Mouse (Mus musculus) myocyte (in vitro differentiated cells): ENCODE measurements around the gene Cuedc2. TPM values are rescaled to one million over a fixed set of nuclear protein-coding genes. Genes with fewer than 3 reads are reported as not detected.

Source experiments
- H3K27me3 ChIP-seq: one replicate; pipeline ENCODE4 v1.6.1; 2011; ENCODE audit not compliant: control insufficient read depth, insufficient read depth, insufficient read length
- H3K36me3 ChIP-seq: one replicate; pipeline ENCODE4 v1.6.1; 2011; ENCODE audit not compliant: control insufficient read depth, insufficient read depth
- H3K4me2 ChIP-seq: one replicate; pipeline ENCODE4 v1.6.1; 2011; ENCODE audit warnings: low read depth, control low read depth
- H3K4me3 ChIP-seq: one replicate; pipeline ENCODE4 v1.5.1; 2011; ENCODE audit warnings: mild to moderate bottlenecking, control low read depth, moderate library complexity
- H3K79me2 ChIP-seq: one replicate; pipeline ENCODE4 v1.6.1; 2011; ENCODE audit not compliant: control insufficient read depth, insufficient read depth
- H3ac ChIP-seq: one replicate; pipeline ENCODE4 v1.6.1; 2011; ENCODE audit not compliant: control insufficient read depth, insufficient read length
- CEBPB ChIP-seq: IDR thresholded peaks from 2 replicates; pipeline ENCODE4 v1.6.1; 2011; ENCODE audit warnings: mild to moderate bottlenecking, moderate library complexity; ENCODE audit not compliant: poor library complexity, insufficient read depth, severe bottlenecking
- E2F4 ChIP-seq: IDR thresholded peaks from one replicate; pipeline ENCODE4 v1.6.1; 2011; ENCODE audit warnings: mild to moderate bottlenecking, control low read depth, moderate library complexity; ENCODE audit not compliant: insufficient read depth
- MAX ChIP-seq: IDR thresholded peaks from one replicate; pipeline ENCODE4 v1.6.1; 2011; ENCODE audit warnings: low read depth, mild to moderate bottlenecking, control low read depth
- MYOD1 ChIP-seq, 3 experiments: IDR thresholded peaks; one replicate each; pipeline ENCODE4 v1.6.1; 2011; ENCODE audit warnings: control low read depth in 2 of 3, low read depth in 2 of 3, mild to moderate bottlenecking in 2 of 3, moderate library complexity in 1 of 3; ENCODE audit not compliant: insufficient read length in 2 of 3, control insufficient read depth in 1 of 3
- MYOG ChIP-seq, 3 experiments: IDR thresholded peaks; one replicate each; pipeline ENCODE4 v1.6.1; 2011; ENCODE audit warnings: control low read depth in 2 of 3, low read depth in 2 of 3, mild to moderate bottlenecking in 2 of 3; ENCODE audit not compliant: insufficient read length in 2 of 3, control insufficient read depth in 1 of 3, insufficient read depth in 1 of 3
- POLR2A ChIP-seq: IDR thresholded peaks from one replicate; pipeline ENCODE4 v1.6.1; 2011; ENCODE audit warnings: low read depth, mild to moderate bottlenecking, control low read depth, moderate library complexity; ENCODE audit not compliant: insufficient read length
- POLR2AphosphoS2 ChIP-seq: IDR thresholded peaks from one replicate; pipeline ENCODE4 v1.6.1; 2011; ENCODE audit warnings: low read depth, control low read depth; ENCODE audit not compliant: insufficient read length
- REST ChIP-seq: IDR thresholded peaks from one replicate; pipeline ENCODE4 v1.6.1; 2011; ENCODE audit warnings: mild to moderate bottlenecking, control low read depth, moderate library complexity; ENCODE audit not compliant: insufficient read depth, insufficient read length
- SRF ChIP-seq: IDR thresholded peaks from one replicate; pipeline ENCODE4 v1.6.1; 2011; ENCODE audit warnings: low read depth; ENCODE audit not compliant: control insufficient read depth, insufficient read length
- TCF12 ChIP-seq: IDR thresholded peaks from one replicate; pipeline ENCODE4 v1.6.1; 2011; ENCODE audit warnings: mild to moderate bottlenecking, control low read depth; ENCODE audit not compliant: poor library complexity, insufficient read depth, severe bottlenecking
- TCF3 ChIP-seq: IDR thresholded peaks from one replicate; pipeline ENCODE4 v1.6.1; 2011; ENCODE audit warnings: low read depth, control low read depth; ENCODE audit not compliant: insufficient read length
- USF1 ChIP-seq: IDR thresholded peaks from one replicate; pipeline ENCODE4 v1.6.1; 2011; ENCODE audit warnings: low read depth, mild to moderate bottlenecking, control low read depth, moderate library complexity
- polyA plus RNA-seq: library from polyadenylated mRNA; unstranded; fragments of >200 nt; fragmentation: generic; extraction: Trizol; gene quantifications from one replicate; pipeline ENCODE4 v1.2.1, GENCODE M21; 2012; ENCODE audit warnings: missing spikeins

The Cuedc2 gene
- polyA plus RNA-seq, 1 experiment: 165 TPM

DNA sequence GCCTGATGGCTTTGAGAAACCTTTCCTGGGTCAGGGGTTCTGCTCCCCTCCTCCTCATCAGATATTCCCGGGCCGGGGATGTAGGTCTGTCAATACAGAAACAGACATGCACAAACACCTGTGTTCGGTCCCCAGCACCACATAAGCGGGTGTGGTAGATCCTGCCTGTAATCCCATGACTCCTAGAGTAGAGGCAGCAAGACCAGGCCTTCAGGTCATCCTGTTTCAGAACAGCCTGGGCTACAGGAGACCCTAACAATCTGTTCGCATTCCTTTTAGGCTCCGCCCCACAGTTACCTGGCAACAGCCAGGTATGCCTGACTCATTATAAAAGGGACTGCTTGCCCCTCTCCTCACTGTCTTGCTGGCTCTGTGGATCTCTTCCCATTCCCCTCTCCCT lies 11.0 kb upstream of the Cuedc2 start:
- no peaks in the 10 kb centered on the region for H3K36me3 ChIP-seq
- H3K4me3 ChIP-seq: peak overlapping the region; percentile 25
- peak overlapping the region; percentile 56 for H3ac ChIP-seq
- H3K27me3 ChIP-seq: no peaks in the 10 kb centered on the region
- no peaks in the 10 kb centered on the region for H3K79me2 ChIP-seq
- peak overlapping the region; percentile 87 for H3K4me2 ChIP-seq
- TF ChIP-seq REST (no peak), TCF3 (no peak), MAX (no peak), SRF (no peak), POLR2A (no peak), CEBPB (no peak), E2F4 (no peak), MYOD1 (IDR thresholded peaks at IDR 0.05; ENCODE audit: control insufficient read depth in 1 of 3, insufficient read length in 2 of 3, low read depth in 2 of 3) (no peak)

GRCm38 (mm10) chr19:46348761-46349458 lies 10.4 kb upstream of the Cuedc2 start:
- TF ChIP-seq POLR2A (peak; percentile 91), SRF (no peak), E2F4 (no peak), TCF12 (no peak), MYOG (IDR thresholded peaks at IDR 0.05; ENCODE audit: control insufficient read depth in 1 of 3, insufficient read depth in 1 of 3, insufficient read length in 2 of 3, low read depth in 2 of 3) (peak in 2 of 3 experiments; percentile 42 to 52), USF1 (no peak), MYOD1 (IDR thresholded peaks at IDR 0.05; ENCODE audit: control insufficient read depth in 1 of 3, insufficient read length in 2 of 3, low read depth in 2 of 3) (peak in 1 of 3 experiments; percentile 49), POLR2AphosphoS2 (peak; percentile 89), CEBPB (no peak)
- Histone ChIP-seq H3K36me3 (no peaks in the 10 kb centered on the region), H3K4me3 (peak overlapping the region; percentile 25), H3K27me3 (no peaks in the 10 kb centered on the region), H3K4me2 (peak overlapping the region; percentile 87), H3ac (peak overlapping the region; percentile 56), H3K79me2 (no peaks in the 10 kb centered on the region)

DNA sequence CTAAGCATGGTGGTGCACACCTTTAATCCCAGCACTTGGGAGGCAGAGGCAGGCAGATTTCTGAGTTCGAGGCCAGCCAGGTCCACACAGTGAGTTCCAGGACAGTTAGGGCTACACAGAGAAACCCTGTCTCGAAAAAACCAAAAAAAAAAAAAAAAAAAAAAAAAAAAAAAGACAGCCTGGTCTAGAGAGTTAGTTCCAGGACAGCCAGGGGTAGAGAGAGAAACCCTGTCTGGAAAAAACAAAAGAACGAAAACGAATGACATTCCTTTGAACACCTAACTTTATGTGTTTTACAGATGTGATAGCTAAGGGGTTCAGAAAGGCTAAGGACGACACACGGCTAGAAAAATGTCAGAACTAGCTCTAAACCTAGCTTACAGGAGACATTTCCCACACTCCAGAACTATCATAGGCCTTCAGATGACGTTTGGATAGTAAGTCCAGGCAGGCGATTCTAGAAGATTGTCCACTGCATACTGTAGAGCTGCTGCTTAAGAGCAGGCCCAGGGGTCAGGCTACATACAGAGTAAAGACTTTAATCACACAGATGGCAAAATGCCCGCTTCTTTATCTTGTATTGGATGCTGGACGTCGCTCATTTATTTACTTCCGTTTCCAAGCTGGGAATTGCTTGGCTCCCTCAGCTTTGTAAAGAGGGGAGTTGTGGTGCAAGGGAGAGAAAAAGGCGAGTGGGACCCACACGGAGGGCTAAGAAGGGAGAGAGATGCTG lies 9.6 kb upstream of the Cuedc2 start:
- Histone ChIP-seq H3K27me3 (no peaks in the 10 kb centered on the region), H3K4me3 (peak overlapping the region; percentile 25), H3ac (peak overlapping the region; percentile 56), H3K4me2 (peak overlapping the region; percentile 87), H3K79me2 (no peaks in the 10 kb centered on the region), H3K36me3 (no peaks in the 10 kb centered on the region)
- TF ChIP-seq REST: no peak
- TF ChIP-seq TCF3: no peak
- TF ChIP-seq MYOG (IDR thresholded peaks at IDR 0.05; ENCODE audit: control insufficient read depth in 1 of 3, insufficient read depth in 1 of 3, insufficient read length in 2 of 3, low read depth in 2 of 3): no peak
- TF ChIP-seq SRF: no peak
- no peak for TF ChIP-seq E2F4
- no peak for TF ChIP-seq TCF12
- TF ChIP-seq POLR2A: no peak
- no peak for TF ChIP-seq MYOD1 (IDR thresholded peaks at IDR 0.05; ENCODE audit: control insufficient read depth in 1 of 3, insufficient read length in 2 of 3, low read depth in 2 of 3)
- no peak for TF ChIP-seq USF1

GRCm38 (mm10) chr19:46347146-46347545 lies 8.6 kb upstream of the Cuedc2 start:
- no peaks in the 10 kb centered on the region for H3K79me2 ChIP-seq
- no peaks in the 10 kb centered on the region for H3K27me3 ChIP-seq
- no peak overlapping the region for H3ac ChIP-seq
- TF ChIP-seq USF1: no peak
- TF ChIP-seq MAX: no peak
- TF ChIP-seq E2F4: no peak
- no peak for TF ChIP-seq POLR2AphosphoS2
- no peak for TF ChIP-seq CEBPB
- no peak for TF ChIP-seq SRF
- no peak for TF ChIP-seq TCF12
- no peak for TF ChIP-seq MYOG (IDR thresholded peaks at IDR 0.05; ENCODE audit: control insufficient read depth in 1 of 3, insufficient read depth in 1 of 3, insufficient read length in 2 of 3, low read depth in 2 of 3)
- no peak for TF ChIP-seq MYOD1 (IDR thresholded peaks at IDR 0.05; ENCODE audit: control insufficient read depth in 1 of 3, insufficient read length in 2 of 3, low read depth in 2 of 3)
- no peak for TF ChIP-seq REST
- TF ChIP-seq TCF3: no peak
- H3K4me2 ChIP-seq: no peak overlapping the region
- H3K4me3 ChIP-seq: no peak overlapping the region
- H3K36me3 ChIP-seq: no peaks in the 10 kb centered on the region

DNA sequence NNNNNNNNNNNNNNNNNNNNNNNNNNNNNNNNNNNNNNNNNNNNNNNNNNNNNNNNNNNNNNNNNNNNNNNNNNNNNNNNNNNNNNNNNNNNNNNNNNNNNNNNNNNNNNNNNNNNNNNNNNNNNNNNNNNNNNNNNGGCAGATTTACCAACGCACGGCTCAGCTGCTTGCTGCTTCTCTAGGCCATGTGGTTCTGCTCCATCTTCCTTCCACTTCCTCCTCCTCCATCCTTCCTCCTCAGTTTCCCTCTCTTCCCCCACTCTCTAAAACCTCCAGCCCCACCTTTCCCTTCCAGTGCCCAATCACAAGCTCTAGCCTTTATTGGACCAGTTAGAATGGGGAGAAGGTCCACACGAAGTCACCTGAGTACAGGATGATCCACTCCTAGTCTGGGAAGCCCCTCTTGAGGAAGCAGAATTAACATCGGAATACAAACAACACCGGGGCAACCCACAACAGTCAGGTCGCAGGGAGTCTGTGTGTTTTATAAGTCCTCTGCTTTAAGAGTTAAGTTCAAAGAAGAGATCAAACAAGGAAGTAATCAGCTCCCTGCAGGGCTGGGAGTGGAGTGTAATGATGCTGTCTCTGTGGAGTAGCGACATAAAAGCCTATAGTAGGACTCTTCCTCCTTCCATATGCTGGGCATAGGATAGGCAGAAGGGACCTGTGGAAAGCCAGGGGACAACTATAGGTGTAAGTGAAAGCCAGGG lies 6.4 kb upstream of the Cuedc2 start:
- no peak overlapping the region for H3ac ChIP-seq
- no peak for TF ChIP-seq SRF
- no peak for TF ChIP-seq MAX
- TF ChIP-seq E2F4: no peak
- TF ChIP-seq TCF3: no peak
- no peaks in the 10 kb centered on the region for H3K79me2 ChIP-seq
- H3K4me2 ChIP-seq: no peak overlapping the region
- H3K36me3 ChIP-seq: no peaks in the 10 kb centered on the region
- no peaks in the 10 kb centered on the region for H3K27me3 ChIP-seq
- H3K4me3 ChIP-seq: no peak overlapping the region
